Mouse (Mus musculus) gastrocnemius, adult 18-20 months (tissue): ENCODE data around the gene Idh3b. TPM values are rescaled to one million over a fixed set of nuclear protein-coding genes. Genes with fewer than 3 reads are reported as not detected.

Experiments used
- DNase-seq: peaks from one replicate; pipeline ENCODE4 v3.0.0; 2021; ENCODE audit warnings: low spot score
- long read RNA-seq, 2 experiments: library from polyadenylated mRNA; stranded (forward); transcript quantifications; one replicate each; pipeline ENCODE4 v2.0.0; 2021
- total RNA-seq, 2 experiments: library from RNA; stranded (reverse); gene quantifications; 2 replicates each; pipeline ENCODE4 v1.2.3; 2021

Gene Idh3b
- total RNA-seq: 100 to 1,000 TPM; 450 to 457 TPM
- long read RNA-seq, experiment 1, partial matches to known transcripts: 32 of 488 reads
- long read RNA-seq, experiment 1, other reads (novel, unspliced or antisense): 452 of 488 reads
- long read RNA-seq, experiment 2, partial matches to known transcripts: 29 of 381 reads
- long read RNA-seq, experiment 2, other reads (novel, unspliced or antisense): 348 of 381 reads

DNA sequence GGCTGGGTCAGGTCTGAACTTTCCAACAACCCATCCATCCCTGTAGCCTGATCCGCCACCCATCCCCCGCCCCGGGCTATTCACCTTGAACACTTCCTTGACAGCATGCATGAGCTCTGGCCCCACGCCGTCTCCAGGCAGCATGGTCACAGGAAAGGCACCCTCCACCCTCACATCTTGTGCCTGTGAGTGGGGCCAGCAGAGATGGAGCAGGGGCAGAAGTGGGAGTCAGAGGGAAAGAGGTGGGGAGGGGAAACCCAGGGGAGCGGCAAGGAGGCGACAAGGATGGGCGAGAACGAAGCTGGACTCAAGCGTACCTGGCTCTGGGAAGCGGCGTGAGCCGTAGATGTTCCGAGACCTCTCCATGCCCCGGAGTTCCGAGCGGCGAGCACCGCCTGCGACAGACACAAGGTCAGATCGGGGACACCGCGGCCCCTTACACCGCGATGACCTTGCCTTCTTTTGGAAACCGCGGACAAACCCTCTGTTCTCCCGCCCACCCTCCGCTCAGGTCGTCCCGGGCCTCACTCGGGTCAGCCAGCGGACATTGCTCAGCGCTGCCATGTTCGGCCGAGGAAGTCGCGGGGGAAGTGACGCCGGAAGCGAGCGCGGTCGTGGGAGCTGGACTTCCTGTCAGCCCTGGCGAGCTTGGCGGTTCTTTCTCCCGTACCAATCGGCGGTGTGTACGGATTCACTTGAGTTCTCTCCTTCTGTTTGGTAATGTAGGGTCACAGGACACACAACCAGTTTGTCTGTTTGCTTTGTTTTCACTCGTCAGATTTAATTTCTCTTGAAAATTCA lies at the start of gene Idh3b:
Gene Idh3b, minus strand, starts transcription at position 694 of the 801 bp plus-strand sequence.
- DNase-seq: peak; percentile 90

GRCm38 (mm10) chr2:130329502-130329901 lies 45.2 kb upstream of the Idh3b start:
- no peak for DNase-seq

GRCm38 (mm10) chr2:130327057-130327456 lies 42.7 kb upstream of the Idh3b start:
- no peak for DNase-seq

- DNase-seq: no peak
These were observed 18.7 kb upstream of the Idh3b start for GRCm38 (mm10) chr2:130303014-130303413.

DNA sequence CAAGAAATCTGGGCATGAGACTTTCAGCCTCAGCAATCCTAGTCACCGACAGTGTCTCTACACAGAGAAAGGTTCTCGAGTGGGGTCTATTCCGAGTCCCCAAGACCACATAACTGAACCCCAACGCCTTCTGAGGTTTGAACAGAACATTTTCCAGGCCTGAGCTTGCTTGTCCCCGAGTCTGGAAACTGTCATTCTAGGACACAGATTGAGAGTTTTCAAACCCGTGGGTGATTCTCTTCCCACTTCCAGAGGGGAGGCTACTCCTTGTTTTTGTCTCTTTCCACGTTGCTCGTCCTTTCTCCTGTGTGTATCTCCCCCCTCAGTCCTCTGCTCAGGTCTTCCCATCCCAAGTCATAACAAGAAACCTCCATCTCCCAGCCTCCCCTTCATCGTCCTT lies 13.2 kb upstream of the Idh3b start:
- no peak for DNase-seq

DNA sequence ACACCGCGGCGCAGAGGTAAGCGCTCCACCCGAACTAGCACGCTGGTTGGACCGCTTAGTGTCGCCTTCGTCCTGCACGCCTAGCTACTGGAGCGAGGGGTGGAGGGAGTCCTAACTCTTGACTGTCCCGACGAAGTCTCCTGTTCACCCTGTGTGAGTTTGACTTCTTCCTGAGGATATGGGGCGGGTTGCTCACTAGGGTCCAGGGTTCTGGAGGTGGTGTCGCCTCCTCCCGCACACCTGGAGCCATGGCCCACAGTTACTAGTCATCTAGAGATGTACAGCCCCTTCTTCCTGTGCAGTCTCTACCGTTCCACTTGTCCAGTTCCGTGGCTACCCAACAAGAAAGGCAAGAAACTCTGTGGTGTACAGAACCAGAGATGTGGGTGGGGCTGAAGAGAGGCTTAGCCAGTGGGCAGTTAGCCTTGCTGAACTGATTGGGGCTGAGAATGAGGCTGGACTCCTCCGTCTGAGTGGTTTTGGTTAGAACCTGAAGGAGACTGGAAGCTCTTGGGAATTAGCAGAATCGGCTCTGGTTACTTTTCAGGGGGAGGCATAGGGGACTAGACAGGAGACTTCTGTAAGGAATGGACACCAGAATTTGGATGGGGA lies 11.9 kb upstream of the Idh3b start:
- no peak for DNase-seq

- DNase-seq: no peak
These were observed 11.2 kb upstream of the Idh3b start for GRCm38 (mm10) chr2:130295331-130296133.

DNA sequence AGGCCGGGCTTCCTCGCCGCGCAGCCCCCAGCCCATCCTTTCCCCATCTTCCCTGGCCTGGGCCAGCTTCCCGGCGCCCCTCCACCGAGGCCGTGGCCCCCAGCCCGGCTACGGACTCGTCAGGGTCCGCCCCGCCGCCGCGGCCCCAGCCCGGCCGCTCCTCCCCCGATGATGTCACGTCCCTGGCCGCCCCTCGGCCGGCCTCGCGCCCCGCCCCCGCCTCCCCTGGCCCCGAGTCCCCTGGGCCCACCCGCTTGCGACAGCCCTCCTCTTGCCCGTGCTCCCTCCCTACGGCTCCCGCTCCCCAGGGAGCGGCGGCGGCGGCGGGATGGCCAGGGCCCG lies 10.6 kb upstream of the Idh3b start, which contains the start of gene Ebf4:
Gene Ebf4, plus strand, starts transcription at position 234 of the 342 bp plus-strand sequence.
- no peak for DNase-seq

DNA sequence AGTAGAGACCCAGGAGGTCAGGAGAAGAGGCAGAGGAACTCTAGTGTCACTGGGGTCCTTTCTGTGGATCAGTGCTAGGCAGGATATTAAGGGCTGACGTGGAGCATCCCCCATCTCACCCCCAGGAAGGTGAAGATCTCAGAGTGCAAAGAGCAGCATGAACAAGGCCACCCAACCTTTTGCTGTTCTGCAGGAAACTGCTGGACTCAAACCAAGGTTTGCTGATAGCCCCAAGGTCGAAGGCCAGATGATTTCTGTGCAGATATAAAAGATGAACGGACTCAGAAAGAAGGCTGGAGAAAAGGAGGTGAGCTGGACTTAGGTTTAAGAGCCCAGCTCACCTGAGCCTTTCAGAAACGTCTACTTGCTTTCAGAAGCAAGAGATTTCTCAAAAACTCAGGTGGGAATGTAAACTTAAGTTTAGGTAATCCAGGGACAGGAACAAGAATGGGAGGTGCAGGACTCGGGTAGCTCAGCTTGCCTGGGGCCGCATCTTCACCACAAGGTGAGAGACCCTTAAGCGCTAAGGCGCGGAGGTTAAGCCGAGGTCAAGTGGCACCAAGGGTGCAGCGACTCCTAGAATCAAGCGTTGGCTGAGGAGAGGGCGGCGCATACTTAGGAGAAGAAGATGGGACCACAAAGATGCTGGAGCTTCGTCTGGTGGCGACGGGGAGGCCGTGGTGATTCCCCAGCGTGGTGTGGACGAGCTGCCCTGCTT lies 10.0 kb upstream of the Idh3b start:
- no peak for DNase-seq

GRCm38 (mm10) chr2:130293486-130293885 lies 9.1 kb upstream of the Idh3b start:
- no peak for DNase-seq

DNA sequence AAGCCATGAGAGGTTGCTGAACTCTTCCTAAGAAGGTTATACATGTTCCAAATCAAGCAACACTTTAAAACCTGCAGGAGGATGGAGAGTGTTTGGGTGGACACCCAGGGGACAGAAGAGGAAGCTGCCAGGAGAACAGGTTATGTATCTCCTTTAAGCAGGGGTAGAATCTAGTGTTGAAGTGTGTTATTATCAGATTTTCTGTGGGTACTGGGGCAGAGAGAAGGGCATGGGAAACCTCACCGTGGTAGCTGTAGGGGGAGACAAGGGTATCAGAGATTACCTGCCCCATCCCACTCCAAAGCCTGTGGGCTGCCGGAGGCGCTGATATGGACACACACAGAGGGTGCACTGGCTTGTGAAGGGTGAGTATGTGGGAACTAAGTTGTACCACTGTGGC lies 8.7 kb upstream of the Idh3b start:
- no peak for DNase-seq

GRCm38 (mm10) chr2:130291434-130291833 lies 7.1 kb upstream of the Idh3b start:
- peak; percentile 60 for DNase-seq

- DNase-seq: no peak
These were observed 4.7 kb upstream of the Idh3b start for GRCm38 (mm10) chr2:130289086-130289485.

GRCm38 (mm10) chr2:130280818-130281217 lies 3.5 kb downstream of the Idh3b start:
- DNase-seq: no peak

GRCm38 (mm10) chr2:130280224-130280623 lies 4.1 kb downstream of the Idh3b start:
- DNase-seq: no peak

DNA sequence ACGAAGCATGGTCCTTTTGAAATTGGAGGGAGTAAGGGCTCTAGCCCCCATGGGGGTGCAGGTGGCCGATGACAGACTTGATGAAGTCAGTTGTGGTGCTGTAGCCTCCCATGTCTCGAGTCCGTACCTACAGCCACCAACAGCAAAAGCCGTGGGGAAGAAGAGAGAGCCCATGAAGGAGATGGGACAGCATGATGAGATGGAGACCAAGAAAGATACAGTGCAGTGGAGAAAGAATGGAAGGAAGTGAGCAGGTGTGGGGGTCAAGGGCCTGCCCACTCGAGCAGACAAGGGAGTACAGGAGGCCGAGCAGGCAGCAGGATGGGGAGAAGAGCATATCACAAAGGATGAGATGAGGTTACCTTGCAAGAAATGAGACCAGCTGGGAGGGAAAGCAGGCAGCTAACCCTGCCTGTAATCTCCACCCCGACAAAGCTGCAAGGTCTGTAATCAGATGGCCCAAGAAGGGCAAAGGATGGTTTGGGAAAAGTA lies 4.7 kb downstream of the Idh3b start:
- DNase-seq: no peak

DNA sequence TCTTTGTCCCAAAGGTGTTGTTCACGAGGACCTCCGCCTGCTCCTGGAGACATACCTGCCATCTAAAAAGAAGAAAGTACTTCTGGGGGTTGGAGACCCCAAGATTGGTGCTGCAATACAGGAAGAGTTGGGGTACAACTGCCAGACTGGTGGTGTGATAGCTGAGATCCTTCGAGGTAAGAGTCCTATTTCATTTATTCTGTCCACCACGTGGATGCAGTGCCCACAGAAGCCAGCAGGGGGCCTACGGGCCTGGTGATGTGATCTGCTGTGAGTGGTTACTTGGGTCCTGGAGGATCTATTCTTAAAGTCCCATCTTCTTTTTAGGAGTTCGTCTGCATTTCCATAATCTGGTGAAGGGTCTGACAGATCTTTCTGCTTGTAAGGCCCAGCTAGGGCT lies 8.7 kb downstream of the Idh3b start:
- DNase-seq: no peak

- DNase-seq: no peak
These were observed 9.5 kb downstream of the Idh3b start for GRCm38 (mm10) chr2:130274862-130275261.

- DNase-seq: peak; percentile 99
These were observed 10.0 kb downstream of the Idh3b start, which contains the start of gene Nop56 for GRCm38 (mm10) chr2:130274149-130274861. TSS of gene Nop56 (plus strand) at chr2:130274430.

- DNase-seq: no peak
These were observed 10.6 kb downstream of the Idh3b start for GRCm38 (mm10) chr2:130273732-130274131.
